Mouse (Mus musculus) liver, postnatal 0 days (tissue): ENCODE measurements around the gene Ints14.

Source experiments
- CTCF ChIP-seq: sonication (generic); IDR thresholded peaks from 2 replicates; pipeline ENCODE4 v1.5.1; 2016; ENCODE audit warnings: antibody characterized with exemption, low read depth
- EP300 ChIP-seq: IDR thresholded peaks from 2 replicates; pipeline ENCODE4 v1.6.1; 2016; ENCODE audit warnings: antibody characterized with exemption, low read depth, mild to moderate bottlenecking

GRCm38 (mm10) chr9:65001481-65001880 is 40.8 kb downstream of the Ints14 start:
- TF ChIP-seq EP300 (no peak), CTCF (no peak)
